Mouse (Mus musculus) erythroblast, embryonic 14.5 days (primary cell): ENCODE data around the gene Spef1. TPM values are rescaled to one million over a fixed set of nuclear protein-coding genes. Genes with fewer than 3 reads are reported as not detected.
A peak's percentile ranks its signal among the peaks of the same experiment; 100 is the strongest.

ENCODE experiments used
- H3K27me3 ChIP-seq: 2 replicates; pipeline ENCODE4 v1.6.1; 2012; ENCODE audit warnings: inconsistent platforms; ENCODE audit not compliant: control insufficient read depth
- H3K36me3 ChIP-seq: 2 replicates; pipeline ENCODE4 v1.6.1; 2012; ENCODE audit warnings: mild to moderate bottlenecking, inconsistent platforms; ENCODE audit not compliant: control insufficient read depth
- H3K4me1 ChIP-seq: 2 replicates; pipeline ENCODE4 v1.6.1; 2012; ENCODE audit warnings: inconsistent platforms; ENCODE audit not compliant: control insufficient read depth
- H3K4me3 ChIP-seq: replicated peaks from 2 replicates; pipeline ENCODE3; 2012; ENCODE audit warnings: moderate library complexity, mild to moderate bottlenecking, inconsistent platforms
- H3K9me3 ChIP-seq: 2 replicates; pipeline ENCODE4 v1.6.1; 2012; ENCODE audit warnings: low read length, inconsistent platforms, mixed read lengths; ENCODE audit not compliant: control insufficient read depth
- GATA1 ChIP-seq: IDR thresholded peaks from 2 replicates; pipeline ENCODE4 v1.6.1; 2012; ENCODE audit warnings: low read length, inconsistent platforms, mixed read lengths
- TAL1 ChIP-seq: IDR thresholded peaks from 3 replicates; pipeline ENCODE4 v1.6.1; 2012; ENCODE audit warnings: low read length, inconsistent platforms, mixed read lengths
- polyA plus RNA-seq: library from polyadenylated mRNA; stranded (reverse); fragments of >175 nt; gene quantifications from 2 replicates; pipeline ENCODE4 v1.2.3, GENCODE M21; 2012

Gene Spef1
- polyA plus RNA-seq, 1 experiment = 2.1 TPM

DNA sequence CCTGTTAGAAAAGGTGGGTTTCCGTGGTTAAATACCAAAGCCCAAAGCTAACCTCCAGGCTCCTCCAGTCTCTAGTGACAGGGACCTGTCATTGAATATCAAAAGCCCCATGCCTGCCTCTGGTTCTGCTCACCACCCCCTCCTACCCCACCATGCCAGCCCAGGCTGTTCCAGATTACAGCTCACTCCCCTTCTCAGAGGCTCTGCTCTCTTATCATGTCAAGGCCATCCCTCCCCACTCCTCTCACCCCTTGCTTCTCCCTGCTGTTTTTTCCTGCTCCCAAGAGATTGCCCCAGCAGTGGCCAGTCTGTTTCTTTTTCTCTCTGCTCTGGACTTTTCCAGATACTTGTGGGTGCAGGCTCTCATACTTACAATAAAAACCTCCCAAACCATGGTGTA, 36.5 kb upstream of the Spef1 start:
- Histone ChIP-seq H3K4me3 (peak overlapping the region; percentile 10), H3K4me1 (peaks cover 87% of the 10 kb centered on the region), H3K36me3 (peaks cover 14% of the 10 kb centered on the region), H3K9me3 (peaks cover 2% of the 10 kb centered on the region; the same call in 1 of the 2 replicates), H3K27me3 (no peaks in the 10 kb centered on the region)
- peak; percentile 81 for TF ChIP-seq GATA1
- peak; percentile 83 for TF ChIP-seq TAL1

DNA sequence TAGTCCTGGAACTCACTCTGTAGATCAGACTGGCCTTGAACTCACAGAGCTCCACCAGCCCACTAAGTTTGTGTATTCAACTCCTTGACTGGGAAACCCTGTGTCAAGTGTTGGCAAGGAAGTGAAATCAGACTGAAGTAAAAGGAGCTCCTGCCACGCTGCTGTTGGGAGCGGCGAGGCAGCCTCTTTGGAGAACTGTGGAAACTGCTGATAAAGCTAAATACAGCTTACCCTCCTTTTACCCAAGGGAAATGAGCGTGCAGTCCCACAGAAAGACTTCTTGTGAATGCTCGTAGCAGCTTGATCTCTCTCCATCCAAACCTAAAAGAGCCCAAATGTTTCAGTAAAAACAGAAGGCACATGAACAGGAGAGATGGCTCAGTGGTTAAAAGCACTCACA, 35.5 kb upstream of the Spef1 start:
- H3K4me3 ChIP-seq = peak overlapping the region; percentile 19
- H3K27me3 ChIP-seq = no peaks in the 10 kb centered on the region
- peaks cover 91% of the 10 kb centered on the region for H3K4me1 ChIP-seq
- TF ChIP-seq GATA1 = no peak
- TF ChIP-seq TAL1 = no peak
- H3K36me3 ChIP-seq = peaks cover 15% of the 10 kb centered on the region
- H3K9me3 ChIP-seq = peaks cover 2% of the 10 kb centered on the region; the same call in 1 of the 2 replicates

DNA sequence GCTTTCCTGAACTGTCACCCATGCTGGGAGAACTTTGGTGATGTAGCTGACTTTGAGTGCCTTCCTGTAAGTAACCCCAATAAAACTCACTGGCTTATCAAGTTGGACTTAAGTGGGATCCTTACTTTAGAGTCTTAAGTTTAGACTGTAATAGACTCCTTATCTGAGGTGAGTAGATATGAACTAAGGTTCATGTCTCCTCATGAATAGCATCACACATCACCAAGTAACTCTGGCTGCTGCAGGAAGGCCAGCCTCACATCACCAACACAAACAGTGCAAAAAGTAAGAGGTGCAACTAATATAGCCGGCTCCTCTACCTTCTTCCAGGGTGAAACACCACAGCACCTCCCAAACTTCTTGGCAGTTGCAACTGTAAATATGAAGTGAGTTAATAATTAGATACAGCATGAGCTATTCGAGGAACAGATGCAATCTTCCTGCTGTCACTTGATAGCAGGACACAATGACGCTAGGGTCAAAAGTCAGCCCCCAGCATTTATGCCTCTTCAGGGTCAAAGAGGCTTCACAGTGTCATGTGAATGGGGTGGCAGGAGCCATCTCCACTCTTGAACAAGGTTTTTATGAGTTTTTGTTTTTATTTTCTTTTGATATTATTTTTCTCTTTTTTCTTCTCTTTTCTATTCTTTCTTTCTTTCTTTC, 34.9 kb upstream of the Spef1 start:
- Histone ChIP-seq H3K36me3 (peaks cover 15% of the 10 kb centered on the region), H3K9me3 (peaks cover 2% of the 10 kb centered on the region; the same call in 1 of the 2 replicates), H3K4me1 (peaks cover 91% of the 10 kb centered on the region), H3K4me3 (no peak overlapping the region), H3K27me3 (no peaks in the 10 kb centered on the region)
- TF ChIP-seq TAL1 (no peak), GATA1 (no peak)

DNA sequence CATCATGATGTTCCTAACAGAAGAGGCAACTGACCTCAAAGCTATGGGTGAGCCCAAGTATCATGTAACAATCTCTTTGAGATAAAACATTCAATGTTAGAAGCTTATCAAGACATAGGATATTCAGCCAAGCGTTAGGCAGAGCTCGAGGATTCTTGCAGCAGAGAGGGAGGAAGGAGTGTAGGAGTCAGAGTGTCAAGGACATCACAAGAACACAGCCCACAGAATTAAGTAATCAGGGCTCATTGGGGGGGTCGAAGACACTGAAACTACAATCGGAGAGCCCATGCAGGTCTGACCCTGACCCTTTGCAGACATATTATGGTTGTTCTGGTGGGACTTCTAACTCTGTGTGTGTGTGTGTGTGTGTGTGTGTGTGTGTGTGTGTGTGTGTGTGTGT, 32.9 kb upstream of the Spef1 start:
- Histone ChIP-seq H3K4me3 (no peak overlapping the region), H3K36me3 (peaks cover 27% of the 10 kb centered on the region), H3K4me1 (peaks cover 91% of the 10 kb centered on the region), H3K27me3 (no peaks in the 10 kb centered on the region), H3K9me3 (peaks cover 2% of the 10 kb centered on the region; the same call in 1 of the 2 replicates)
- TF ChIP-seq TAL1 (no peak), GATA1 (no peak)

DNA sequence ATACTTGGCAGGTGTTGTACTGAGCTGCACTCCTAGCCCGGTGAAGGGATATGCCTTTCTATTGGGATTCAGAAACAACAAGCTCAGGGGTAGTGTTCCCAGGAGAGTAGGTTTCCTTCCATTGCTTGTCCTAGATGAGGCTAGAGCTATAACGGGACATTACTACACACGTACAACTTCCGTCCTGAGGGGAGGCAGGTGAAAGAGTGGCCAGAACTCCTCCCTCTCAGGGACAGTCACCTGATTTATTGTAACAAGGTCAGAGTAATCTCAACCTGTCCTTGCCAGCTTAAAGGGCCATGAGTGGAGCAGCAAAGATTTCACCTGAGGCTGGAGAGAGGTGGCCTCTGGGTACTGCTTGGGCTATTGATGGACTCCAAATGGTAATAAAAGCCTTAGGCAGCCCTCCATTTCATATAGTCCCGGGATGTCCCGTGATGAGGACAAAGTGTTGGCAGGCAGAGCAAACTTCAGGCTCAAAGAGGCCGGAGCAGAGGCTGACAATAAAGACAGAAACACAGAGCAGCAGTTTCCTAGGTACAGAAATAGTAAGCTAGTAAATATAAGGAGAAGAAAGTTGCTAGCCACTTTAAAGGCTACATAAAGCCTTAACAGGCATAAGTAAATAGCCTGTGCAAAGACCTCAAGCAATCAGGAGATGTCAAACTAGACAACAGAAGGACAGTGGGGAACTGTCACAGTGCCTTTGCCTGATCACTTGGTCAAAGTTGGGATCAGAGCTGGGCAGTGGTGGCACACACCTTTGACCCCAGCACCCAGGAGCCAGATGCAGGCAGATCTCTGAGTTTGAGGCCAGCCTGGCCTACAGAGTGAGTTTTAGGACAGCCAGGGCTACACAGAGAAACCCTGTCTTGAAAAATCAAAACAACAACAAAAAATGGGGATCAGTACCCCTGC, 29.1 kb upstream of the Spef1 start:
- H3K36me3 ChIP-seq = peaks cover 50% of the 10 kb centered on the region

DNA sequence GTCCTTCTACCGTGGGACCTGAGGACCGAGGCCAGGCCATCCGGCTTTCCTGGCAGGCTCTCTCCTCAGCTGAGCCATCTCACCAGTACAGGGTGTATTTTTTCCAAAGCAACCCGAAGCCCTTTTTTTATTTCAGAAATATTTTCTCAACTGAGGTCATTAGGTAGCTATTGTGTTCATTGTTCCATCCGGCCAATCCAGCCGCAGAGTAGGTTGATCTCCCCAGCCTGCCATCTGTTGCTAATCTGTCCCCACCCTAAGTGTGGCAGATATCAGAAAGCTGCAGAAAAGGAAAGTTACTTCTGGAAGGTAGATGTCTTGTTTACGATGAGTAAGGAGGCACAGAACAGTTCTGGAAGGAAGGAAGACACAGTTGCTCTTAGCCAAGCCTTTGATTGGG, 26.7 kb upstream of the Spef1 start:
- peaks cover 92% of the 10 kb centered on the region for H3K4me1 ChIP-seq
- TF ChIP-seq TAL1 = peak; percentile 90
- peak; percentile 96 for TF ChIP-seq GATA1
- H3K4me3 ChIP-seq = peak overlapping the region; percentile 56
- no peaks in the 10 kb centered on the region for H3K27me3 ChIP-seq
- H3K9me3 ChIP-seq = no peaks in the 10 kb centered on the region
- peaks cover 52% of the 10 kb centered on the region for H3K36me3 ChIP-seq

More for the DNA sequence above, 29.1 kb upstream of the Spef1 start:
- TF ChIP-seq GATA1 (no peak), TAL1 (no peak)
- Histone ChIP-seq H3K27me3 (no peaks in the 10 kb centered on the region), H3K9me3 (no peaks in the 10 kb centered on the region), H3K4me1 (peaks cover 91% of the 10 kb centered on the region), H3K4me3 (no peak overlapping the region)

DNA sequence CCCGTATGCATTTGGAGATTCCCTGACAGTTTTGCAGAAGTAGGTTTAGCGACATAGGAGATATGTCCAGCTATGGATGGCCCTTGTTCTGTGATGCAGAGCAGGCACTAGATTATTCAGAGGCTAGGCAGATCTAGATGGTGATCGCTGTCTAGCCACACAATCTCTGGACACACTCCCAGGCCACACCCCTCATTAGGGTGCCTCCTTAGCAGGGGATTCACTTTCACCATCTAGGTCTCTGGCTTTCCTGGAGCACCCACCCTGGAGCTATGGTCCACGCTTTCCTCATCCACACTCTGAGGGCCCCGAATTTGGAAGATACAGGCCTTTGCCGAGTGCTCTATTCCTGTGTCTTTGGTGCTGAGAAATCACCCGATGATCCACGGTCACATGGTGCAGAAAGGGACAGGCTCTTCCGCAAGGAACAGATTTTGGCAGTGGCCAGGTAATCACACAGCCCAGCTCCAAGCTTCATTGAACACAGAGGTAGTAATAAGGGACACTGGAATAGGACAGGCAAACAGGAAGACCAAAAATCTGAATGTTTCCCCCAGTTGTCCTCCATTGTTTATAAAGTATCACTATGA, 24.0 kb upstream of the Spef1 start:
- Histone ChIP-seq H3K36me3 (peaks cover 52% of the 10 kb centered on the region), H3K9me3 (no peaks in the 10 kb centered on the region), H3K4me1 (peaks cover 94% of the 10 kb centered on the region), H3K4me3 (peak overlapping the region; percentile 80), H3K27me3 (no peaks in the 10 kb centered on the region)
- TF ChIP-seq TAL1 = no peak
- TF ChIP-seq GATA1 = peak; percentile 35; the same call in 1 of the 2 replicates

DNA sequence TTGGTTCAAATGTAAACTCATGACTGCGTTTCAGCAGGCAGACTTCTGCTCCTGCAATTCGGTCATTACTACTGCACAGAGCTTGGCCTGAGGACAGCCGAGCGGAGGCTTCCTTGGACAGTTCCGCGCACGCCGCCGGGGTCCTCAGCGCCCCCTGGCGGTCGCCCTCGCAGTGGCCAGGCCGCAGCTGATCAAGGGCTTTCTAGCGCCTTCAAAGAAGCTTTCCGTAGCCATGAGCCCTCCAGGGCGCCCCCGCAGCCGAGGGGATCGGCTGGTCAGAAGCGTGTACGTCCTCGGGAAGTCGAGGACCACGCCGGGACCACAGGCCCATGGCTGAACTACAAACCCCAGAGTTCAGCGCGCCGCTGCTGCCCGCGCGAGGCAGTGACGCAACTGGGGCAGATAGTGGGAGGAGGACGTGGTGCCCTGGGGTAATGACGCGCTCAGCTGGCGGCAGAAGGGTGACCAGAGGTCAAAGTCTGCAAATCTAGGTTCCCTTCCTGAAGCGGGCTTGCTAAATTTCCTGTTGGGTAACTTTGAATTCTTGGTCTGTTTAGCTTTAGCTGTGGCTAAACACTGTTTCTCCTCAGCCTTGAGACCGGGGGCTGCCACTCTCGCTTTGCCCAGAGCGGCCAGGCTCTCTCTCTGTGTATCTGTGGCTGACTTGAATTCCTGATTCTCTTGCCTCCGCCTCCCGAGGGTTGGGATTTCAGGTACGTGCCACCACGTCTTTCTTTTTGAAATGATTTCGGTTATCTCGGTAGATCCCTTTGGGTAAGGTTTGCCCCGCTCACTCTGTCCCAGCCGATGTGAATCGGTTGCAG, 23.1 kb upstream of the Spef1 start:
- Histone ChIP-seq H3K9me3 (no peaks in the 10 kb centered on the region), H3K4me1 (peaks cover 94% of the 10 kb centered on the region), H3K36me3 (peaks cover 43% of the 10 kb centered on the region), H3K4me3 (peak overlapping the region; percentile 80), H3K27me3 (no peaks in the 10 kb centered on the region)
- peak; percentile 83 for TF ChIP-seq GATA1
- TF ChIP-seq TAL1 = no peak
